Mouse (Mus musculus): ENCODE results near the gene Rtp1. TPM values are rescaled to one million over a fixed set of nuclear protein-coding genes. Genes with fewer than 3 reads are reported as not detected.

The Rtp1 gene
- total RNA-seq (2021): under 1 TPM in 1 of 2 experiments, not detected in 1; 0.18 TPM
- long read RNA-seq: 0 reads

DNA sequence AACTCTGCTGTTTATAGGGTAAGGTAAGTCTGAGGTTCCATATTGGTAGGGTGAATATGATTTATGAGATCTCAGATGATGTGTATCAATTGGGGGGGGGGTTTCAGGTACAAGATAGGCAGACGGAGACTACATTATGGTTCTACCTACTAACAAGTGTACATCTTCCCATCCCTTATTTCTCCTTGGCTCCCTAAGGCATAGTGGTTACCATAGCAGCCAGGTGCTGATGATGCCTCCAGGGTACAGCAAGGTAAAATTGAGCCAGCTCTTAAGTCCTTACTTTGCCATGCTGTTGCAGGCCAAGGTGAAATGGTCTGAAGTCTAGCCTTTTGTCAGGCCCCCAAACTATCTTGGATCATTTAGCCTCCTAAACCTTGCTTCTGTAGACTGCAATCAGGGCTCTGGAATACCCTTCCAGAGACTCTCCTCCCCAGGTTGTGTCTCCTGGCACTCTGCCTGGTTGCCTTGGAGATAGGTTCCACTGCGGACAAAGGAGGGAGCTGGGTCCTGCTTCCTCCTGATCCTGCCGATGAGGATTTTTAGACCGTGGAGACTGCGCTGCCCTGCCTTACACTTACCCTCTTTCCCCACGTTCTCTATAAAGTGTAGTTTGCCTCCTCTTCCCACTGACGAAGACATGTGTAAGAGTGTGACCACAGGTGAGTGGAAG lies at the start of gene Rtp1:
TSS of gene Rtp1 (plus strand) at position 487 of the 673 bp plus-strand sequence.
- no peak for DNase-seq (ENCODE audit: low spot score in 2 of 2)

DNA sequence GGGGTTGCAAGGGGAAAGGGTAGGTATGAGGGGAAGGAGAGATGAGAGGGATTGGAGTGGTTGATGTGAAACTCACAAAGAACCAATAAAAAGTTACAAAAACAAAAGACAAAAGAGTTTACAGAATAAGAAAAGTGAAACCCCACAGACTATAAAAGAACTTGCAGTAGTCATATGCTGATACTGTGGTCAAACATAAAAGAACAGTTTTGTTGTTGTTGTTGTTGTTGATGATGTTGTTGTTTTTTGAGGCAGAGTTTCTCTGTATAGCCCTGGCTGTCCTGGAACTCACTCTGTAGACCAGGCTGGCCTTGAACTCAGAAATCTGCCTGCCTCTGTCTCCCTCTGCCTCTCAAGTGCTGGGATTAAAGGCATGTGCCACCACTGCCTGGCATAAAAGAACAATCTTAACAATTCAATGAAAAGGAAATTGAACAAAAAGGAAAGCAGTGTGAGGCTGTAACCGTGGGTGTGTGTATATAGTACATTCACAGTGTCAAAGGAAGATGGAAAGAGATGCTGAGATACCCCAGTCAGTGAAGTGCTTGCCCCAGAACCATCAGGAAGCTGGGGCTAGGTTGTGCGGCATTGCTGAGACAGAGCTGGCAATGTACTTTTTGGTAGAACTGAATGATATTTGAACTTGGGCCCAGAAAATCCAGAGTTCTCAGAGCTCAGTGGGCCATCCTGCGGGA lies 49.2 kb upstream of the Rtp1 start:
- DNase-seq (ENCODE audit: low spot score in 2 of 2): no peak

DNA sequence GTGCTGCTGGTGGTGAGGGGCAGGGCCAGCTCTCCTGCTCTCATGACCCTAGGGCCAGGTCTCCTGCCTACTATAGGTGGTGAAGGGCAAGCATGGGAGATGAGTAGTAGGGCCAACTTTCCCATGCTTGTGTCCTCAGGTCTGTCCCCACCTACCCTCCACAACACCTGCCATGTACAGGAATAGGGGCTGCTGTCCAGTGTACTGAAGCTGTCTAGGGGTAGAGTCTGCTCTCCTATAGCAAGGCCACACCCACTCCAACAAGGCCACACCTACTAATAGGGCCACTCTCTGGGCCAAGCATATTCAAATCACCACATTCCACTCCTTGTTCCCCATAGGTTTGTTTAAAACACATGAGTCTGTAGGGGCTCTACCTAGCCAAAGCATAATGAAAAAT lies 44.6 kb upstream of the Rtp1 start:
- DNase-seq (ENCODE audit: low spot score in 2 of 2): no peak

DNA sequence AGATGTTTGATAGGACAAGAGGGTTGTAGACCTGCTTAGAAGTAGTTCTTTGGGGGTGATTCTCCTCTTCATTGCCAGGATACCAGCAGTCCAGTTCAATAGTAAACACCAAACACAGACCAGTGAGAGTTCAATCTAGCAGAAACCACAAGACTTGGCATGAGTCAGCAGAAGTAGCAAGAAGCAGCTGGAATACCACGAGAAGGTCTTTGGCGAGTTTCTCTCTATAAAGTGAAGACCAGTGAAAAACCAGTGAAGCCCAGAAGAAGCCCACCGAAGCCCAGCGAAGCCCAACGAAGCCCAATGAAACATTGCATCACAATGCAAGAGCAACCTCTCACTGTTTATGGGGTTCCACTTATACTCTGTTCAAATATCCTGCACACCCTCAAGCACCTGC lies 31.0 kb upstream of the Rtp1 start:
- DNase-seq (ENCODE audit: low spot score in 2 of 2): no peak

DNA sequence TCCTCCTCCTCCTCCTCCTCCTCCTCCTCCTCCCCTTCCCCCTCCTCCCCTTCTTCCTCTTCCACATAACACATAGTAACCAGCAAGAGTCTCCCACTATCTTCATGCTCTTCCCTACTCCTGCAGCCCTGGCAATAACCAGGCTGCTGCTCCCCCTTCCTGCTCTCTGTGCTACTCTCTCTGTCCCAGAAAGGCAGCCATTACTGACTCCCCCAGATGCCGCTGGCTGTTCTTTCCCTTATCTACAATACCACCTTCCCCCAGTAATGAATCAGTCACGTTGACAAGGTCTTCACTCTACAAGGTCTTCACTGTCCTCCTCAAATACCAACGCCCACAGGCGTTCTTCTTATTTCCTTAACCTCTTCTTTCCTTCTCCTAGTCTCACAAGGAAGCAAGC lies 27.5 kb upstream of the Rtp1 start:
- no peak for DNase-seq (ENCODE audit: low spot score in 2 of 2)

DNA sequence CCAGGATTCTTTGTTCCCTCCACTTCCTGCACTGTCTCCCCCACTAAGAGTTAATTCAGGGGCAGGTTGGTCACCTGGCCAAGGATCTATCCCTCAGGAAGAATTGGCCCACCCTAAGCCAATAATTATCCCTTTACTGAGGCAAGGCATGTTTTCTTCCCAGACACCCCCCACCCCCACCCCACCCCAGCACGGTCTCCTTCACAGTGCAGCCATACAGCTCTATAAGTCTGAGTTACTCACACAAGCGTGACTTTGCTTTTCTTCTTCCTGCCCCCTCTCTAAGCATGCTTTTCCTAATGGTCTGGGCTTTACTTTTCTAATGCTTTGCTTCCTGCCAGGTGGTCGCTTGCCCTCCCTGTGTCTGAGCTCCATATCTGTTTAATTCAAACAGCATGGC lies 27.0 kb upstream of the Rtp1 start:
- no peak for DNase-seq (ENCODE audit: low spot score in 2 of 2)

DNA sequence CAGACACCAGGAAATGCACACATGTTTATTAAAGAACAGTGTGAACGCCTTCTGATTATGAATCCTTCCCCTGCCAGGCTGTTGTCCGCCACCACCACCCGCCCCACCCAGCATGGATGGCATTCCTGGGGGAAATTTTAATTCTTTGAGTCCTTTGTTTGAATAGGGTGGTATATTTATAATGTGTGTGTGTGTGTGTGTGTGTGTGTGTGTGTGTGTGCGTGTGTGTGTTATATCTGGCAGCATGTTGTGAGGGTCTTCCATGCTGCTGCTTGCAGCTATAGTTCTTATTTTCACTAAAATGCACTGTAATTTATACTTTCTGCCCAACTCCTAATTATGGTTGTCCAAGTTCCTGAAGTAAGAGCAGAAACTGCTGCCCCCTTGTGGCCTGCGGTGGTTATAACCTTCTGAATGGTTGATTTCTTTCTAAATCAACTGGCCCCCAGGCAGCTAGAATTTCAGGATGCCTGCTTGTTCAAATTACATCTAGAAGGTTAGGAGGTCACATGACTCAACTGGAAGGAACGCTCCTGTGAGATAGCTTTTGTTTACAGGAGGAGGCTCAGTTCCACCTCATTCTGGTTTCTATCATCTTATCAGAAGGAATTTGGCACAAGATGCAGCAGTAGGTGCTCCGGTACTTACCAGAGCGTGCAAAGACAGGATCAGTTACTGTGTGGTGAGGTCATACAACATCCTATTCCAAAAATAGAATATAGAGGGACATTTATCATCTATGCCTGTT lies 25.8 kb upstream of the Rtp1 start:
- DNase-seq (ENCODE audit: low spot score in 2 of 2): peak; percentile 84 to 86

DNA sequence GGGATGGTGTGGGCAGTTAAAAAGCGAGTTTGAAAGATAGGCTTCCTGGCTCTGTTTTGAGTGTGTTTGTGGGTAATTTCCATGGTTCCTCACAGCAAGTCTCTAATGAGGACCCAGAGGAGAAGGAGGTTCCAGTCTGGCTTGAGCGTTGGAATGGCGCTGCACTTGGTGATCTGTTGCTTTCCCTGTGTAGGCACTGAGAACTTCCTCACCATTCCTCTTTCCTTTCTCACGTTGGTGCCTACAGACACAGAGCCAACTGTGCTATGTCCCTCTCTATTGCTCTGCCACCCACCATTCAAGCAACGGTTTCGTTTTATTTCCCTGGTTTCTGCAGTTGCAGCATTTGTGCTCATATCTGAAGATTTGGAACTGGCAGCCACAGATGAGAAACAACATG lies 16.0 kb upstream of the Rtp1 start:
- no peak for DNase-seq (ENCODE audit: low spot score in 2 of 2)

DNA sequence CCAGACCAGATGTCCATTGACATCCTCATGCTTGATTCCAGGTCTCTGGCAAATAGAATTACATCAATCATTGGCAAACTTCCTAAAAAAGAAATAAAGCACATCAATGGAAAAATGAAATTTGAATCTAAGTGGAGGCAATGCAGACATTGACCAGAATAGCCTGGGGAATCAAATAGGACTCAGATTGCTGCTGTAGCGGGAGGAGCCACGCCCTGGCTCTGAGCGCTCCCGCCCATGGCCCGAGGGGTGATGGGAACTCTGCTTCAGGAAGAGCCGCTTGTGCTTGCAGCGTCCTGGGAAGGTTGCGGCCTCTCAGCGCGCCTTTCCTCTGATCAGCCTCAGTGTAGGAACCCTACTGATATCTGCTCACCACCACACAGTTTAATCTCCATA lies 12.7 kb upstream of the Rtp1 start:
- DNase-seq (ENCODE audit: low spot score in 2 of 2): no peak

DNA sequence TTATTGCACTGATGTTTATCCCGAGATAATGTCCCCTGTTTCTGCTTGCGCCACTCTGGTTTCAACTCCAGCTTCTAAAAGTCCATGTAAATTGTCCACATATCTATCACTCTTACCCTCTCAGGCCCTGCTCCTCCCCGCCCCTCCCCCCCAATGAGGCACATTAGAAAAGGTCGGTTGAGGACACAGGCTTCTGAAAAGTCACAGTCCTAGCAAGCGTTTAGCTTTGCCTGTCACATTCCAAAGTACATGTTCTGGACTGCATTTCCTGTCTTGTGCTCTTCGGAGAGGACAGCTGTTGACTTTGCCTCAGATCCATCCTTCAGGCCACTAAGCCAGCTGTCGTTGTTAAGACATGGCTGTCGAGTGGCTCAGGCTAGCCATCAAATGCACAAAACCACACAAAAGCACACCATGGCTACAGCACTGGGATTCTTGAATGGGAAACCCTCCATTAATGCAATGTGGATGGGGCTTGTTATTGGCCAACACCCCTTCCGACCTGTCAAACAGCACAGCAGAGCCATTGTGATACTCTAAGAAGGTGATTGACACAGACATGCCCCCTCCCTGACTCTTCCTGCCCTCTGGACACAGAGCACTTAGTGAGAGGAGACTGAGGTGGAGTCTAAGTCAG lies 12.2 kb upstream of the Rtp1 start:
- no peak for DNase-seq (ENCODE audit: low spot score in 2 of 2)

DNA sequence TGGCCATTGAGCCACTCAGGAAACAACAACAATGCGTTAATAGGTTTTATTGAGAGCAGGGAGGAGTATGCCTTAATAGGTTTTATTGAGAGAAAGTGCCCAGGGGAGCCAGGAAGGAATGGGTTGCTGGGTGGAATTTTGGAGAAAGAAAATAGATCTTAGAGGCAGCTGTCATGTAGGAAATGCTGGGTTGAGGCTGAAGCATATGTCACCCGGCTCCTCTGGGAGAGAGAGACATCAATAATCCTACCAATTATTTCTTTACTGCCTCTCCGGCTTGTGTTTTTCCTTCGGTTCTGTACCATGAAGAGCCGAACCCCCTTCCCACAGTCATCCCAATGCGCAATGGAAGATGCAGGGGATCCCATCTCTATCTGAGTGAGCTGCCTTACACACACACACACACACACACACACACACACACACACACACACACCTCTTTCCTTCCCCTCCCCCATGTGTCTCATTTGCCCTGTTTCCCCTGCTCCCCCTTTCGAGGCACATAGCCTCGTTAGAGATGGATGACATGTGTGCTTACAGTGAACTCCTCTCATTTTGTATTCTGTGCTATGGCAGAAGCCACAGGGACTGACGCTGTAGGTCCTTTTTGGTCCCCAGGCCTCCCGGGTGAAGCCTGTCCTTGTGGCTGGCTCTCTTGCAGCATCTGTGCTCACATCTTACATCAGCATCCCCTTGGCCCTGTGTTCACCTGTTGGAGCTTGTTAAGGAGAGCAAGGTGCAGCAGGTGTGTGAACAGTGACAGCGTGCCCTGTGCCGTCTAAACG lies 11.3 kb upstream of the Rtp1 start:
- no peak for DNase-seq (ENCODE audit: low spot score in 2 of 2)

DNA sequence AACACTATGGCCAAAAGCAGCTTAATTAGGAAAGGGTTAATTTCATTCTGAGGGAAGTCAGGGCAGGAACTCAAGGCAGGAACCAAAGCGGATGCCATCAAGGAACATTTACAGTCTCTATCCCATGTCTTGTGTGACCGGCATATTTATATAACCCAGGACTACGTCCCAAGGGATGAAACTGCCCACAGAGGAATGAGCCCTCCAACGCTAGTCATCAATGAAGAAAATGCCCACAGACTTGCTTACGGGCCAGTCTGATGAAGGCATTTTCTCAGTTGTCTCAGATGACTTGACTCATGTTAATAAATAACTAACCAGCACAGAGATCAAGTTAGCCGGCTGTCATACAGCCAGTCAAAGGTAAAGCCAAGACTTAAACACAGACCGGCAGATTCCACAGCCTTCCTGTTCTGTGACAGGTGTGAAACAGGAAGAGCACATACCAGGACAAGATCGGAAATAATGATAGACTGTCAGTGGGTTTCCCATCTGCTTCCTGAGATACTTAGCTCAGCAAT lies 9.3 kb upstream of the Rtp1 start:
- DNase-seq (ENCODE audit: low spot score in 2 of 2): no peak

DNA sequence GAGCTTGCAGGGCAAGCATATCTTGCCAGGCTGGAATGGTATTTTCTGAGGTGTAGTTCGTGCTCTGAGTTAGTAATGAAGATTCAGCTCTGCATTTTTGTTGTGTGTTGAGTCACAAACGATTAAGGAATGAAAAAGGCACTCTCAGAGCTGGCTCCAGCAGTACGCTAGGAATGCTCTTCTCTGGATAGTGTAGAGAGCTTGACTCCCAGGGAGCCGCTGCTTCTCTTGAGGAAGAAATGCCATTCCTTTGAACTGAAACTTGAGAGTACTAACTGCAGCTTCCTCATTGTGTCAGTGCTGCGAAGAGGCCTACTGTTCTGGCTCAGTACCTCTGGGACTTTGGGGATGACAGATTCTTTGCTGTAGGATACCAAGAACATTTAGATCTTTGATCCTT lies 5.1 kb upstream of the Rtp1 start:
- no peak for DNase-seq (ENCODE audit: low spot score in 2 of 2)

DNA sequence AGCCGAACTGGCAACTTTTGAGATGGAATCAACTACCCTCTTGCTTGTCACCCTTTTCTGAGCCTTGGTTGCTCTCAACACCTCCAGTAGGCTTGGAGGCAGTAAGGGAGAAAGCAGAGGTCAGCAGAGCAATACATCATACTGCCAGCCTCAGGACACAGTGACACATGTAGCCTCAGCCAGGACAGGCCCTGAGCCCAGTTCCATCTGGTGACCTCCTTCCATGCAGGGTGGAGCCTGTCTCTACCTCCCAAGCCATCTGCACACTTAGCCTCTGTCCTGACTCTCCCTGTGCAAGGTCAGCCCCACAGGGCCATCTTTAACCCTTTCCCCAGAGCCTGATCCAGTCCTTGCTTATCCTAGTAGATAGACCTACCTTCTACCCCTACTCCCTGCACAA lies 1.2 kb upstream of the Rtp1 start:
- DNase-seq (ENCODE audit: low spot score in 2 of 2): no peak

DNA sequence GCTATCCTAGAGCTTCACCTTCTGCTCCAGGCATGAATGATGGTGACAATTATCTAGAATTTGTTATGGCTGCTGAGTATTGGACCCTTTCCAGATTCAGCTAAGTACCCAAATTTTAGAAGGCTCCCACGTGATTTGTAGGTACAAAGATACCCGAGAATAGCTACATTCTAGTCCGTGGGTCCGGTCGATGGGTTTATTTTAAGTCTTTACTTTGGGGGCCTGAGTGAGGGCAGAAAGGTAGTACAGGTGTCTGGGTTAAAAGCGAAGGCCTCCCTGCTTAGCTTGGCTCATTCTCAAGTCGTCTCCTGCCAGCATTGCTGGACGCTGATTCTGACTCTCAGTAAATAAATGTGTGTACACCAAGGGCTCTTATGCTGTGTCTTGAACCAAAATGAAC lies 1.1 kb downstream of the Rtp1 start:
- DNase-seq (ENCODE audit: low spot score in 2 of 2): no peak

DNA sequence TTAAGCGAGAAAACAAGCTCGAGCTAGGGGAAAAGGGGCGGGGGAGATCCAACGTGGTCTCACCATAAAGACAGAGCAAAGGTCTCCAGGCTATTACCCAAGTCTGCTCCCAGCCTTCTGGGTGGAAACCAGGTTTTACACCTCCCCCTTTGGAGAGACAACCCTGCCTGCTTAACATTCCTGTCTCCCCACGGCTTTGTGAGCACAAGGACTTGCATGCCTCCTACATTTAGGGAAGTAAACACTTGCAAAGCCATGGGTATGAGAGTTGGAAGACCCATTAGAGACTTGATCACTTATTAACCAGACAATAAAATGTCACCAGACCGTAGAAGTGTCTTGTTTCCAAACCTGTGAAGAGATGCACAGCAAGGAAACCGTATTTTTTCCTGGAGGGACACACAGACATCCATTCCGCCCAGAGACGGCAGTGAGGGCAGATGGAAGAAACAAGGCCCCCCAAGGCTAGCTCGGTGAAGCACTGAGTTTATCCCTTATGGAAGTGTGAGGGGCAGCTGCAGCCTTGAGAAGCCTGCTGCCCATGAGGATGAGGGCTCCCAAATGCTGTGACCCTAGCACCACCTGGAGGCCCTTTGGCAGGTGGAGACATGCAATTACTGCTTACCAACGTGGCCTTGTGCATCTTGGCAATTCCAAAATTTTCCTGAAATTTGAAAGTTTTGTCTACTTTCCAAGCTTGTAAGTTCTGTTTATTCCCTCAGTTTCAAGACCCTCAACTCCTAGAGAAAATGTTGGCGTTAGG lies 8.7 kb downstream of the Rtp1 start:
- DNase-seq (ENCODE audit: low spot score in 2 of 2): no peak

DNA sequence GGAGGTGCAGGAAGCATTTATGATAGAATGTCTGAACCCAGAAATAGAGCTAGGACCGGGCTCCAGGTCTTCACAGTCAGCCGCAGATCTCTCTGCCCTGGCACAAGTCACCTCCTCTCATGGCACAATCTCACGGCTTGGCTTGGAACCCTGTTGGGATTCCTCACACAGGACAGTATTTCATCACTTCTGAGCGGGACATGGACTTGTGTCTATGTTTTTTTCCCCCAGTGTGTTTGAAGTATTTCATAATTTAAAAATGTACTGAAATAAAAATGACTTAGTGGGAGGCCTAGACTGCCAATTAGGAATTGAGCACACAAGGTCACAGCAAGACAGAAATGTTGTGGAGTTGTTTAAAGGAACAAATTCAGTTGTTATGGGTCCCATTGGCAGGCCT lies 15.3 kb downstream of the Rtp1 start:
- no peak for DNase-seq (ENCODE audit: low spot score in 2 of 2)

DNA sequence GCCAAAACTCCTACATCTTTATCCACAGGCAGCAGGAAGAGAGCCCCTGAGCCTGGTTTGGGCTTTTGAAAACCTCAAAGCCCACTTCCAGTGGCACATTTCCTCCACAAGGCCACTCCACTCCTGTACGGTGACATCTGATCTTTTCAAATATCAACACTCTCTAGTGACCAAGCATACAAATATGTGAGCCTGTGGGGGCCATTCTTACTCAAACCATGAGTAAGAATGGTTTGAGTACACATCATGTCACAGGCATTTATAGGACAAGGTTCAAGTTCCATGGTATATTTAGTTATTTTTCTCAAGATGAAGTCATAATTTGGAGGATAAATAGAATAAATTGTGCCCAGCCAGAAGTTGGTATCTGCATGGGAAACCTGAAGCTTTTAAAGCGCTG lies 21.0 kb downstream of the Rtp1 start:
- no peak for DNase-seq (ENCODE audit: low spot score in 2 of 2)

DNA sequence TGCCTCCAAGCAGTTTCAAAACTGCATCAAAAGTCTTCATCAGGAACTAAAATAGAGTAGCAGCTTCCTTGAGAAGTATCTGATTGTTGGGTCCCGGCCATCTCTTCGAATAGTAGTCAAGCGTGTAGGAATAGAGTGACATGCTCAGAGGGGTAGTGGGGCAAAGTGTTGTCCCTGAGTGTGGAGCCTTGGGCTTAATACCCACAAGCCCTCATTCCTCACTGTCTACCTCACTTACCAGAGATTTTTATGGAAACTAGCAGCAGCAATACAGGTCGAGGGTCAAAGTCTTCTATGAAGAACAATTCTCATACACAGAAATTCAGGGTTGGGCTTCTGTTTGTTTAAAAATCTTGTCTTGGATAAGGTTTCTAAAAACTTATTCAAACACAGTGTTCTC lies 21.9 kb downstream of the Rtp1 start:
- DNase-seq (ENCODE audit: low spot score in 2 of 2): no peak

DNA sequence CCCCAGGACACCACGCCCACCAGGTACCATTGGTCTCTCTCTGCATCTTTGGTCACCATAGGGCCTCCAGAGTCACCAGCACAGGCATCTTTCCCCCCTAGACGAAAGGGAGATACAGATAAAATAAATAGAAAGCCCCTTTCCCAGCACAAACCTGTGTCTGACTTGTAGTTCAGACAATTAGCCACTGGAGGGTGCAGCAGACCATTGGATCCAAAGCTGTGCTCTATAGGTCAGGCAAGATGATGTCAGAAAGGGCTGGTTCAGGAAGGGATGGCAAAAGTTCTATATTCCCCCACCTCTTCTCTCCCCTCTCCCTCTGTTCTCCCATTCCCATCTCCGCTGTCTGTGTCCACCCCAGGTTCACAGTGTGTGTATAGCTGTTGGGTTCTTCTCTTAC lies 23.5 kb downstream of the Rtp1 start:
- peak; percentile 77 to 81 for DNase-seq (ENCODE audit: low spot score in 2 of 2)

Measured in layer of hippocampus, postnatal 10 days (tissue).